Mouse (Mus musculus) liver, embryonic 14.5 days (tissue): ENCODE data around the gene Gpc4.

Experiments used
- CTCF ChIP-seq: IDR thresholded peaks from 2 replicates; pipeline ENCODE4 v1.5.1; 2016; ENCODE audit warnings: antibody characterized with exemption, low read depth, control low read depth
- EP300 ChIP-seq: IDR thresholded peaks from 2 replicates; pipeline ENCODE4 v1.6.1; 2016; ENCODE audit warnings: antibody characterized with exemption, low read depth

- TF ChIP-seq CTCF (no peak), EP300 (peak; percentile 75)
Measured at GRCm38 (mm10) chrX:52101940-52102339, 63.1 kb downstream of the Gpc4 start.
